In the genomic region with DNA sequence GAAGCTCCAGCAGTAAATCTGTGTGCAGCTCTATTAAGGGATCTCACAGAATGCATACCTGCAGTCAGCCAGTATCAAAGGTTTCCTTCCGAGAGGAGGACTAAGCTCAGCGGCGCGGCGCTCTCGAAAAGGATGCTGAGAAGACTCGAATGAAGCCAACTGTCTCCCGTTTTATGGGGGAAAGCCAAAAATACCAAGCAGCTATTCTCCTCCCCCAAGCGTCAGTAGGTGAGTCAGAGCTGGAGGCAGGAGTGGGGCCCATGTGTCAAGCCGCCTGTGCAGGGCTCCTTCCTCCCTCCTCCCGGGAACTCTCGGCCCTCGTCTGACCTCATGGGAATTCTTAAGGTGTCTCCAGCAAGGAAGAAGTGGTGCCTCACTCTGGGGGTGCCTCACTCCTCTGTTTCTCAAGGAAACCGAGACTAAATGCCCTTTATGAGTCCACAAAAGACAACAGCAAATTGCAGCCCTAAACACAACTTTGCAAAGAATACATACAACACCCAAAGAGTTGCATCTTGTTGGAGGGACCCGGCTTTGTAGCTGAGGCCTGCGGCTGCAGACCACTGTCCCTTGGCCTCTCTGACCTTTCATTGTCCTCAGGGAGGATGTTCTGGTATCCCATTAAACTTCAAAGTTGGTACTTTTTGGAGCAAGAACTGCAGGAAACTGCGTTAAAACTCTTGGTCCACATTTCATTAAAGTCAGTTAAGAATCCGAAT, we compare ENCODE assay signal across 9 mouse cellular contexts. TPM values are rescaled to one million over a fixed set of nuclear protein-coding genes. Genes with fewer than 3 reads are reported as not detected.
A peak's percentile ranks its signal among the peaks of the same experiment; 100 is the strongest.
DNase-seq lines count a peak whose midpoint lies in the region; ATAC-seq lines count a peak whose summit lies in the region.
"Had no signal": no experiment of that assay in that cellular context is flagged by ENCODE, and none has a peak within 500 bp of the region (broad histone marks: within the 10 kb centered on the region; RNA-seq: fewer than 3 reads in every experiment).

No protein-coding gene starts in this region.

- WGBS in liver, embryonic 15.5 days (ENCODE audit: insufficient replicate concordance): 9% methylated on average over 18 of the region's 18 CpGs

- no peak overlapping the region for H3K27ac ChIP-seq in liver, embryonic 15.5 days (replicated peaks)

- H3K9ac ChIP-seq in liver, embryonic 15.5 days: no peak overlapping the region

- H3K4me1 ChIP-seq in liver, embryonic 15.5 days (replicated peaks): peaks cover 21% of the 10 kb centered on the region

- H3K4me3 ChIP-seq in liver, embryonic 15.5 days (replicated peaks): no peak overlapping the region

- peaks cover 74% of the 10 kb centered on the region for H3K27me3 ChIP-seq in liver, embryonic 15.5 days

- H3K9me3 ChIP-seq in liver, embryonic 15.5 days (replicated peaks): no peaks in the 10 kb centered on the region
- H3K9me3 ChIP-seq: G1E had no signal

- H3K36me3 ChIP-seq in liver, embryonic 15.5 days (replicated peaks): no peaks in the 10 kb centered on the region
- H3K36me3 ChIP-seq: G1E had no signal

- peak overlapping the region; percentile 75; the same call in 1 of the 2 replicates for H3K4me2 ChIP-seq in liver, embryonic 15.5 days

- peak; percentile 62 for DNase-seq in gastrocnemius, adult 18-20 months (ENCODE audit: low spot score)
- no peak for DNase-seq in gastrocnemius, postnatal 10 days
- peak; percentile 18 for DNase-seq in ES-CJ7 (ENCODE audit: low read depth, low spot score)
- peak; percentile 74 to 81 for DNase-seq in cerebellum, postnatal 14 days
- peak; percentile 33 for DNase-seq in heart, adult 8-10 months (ENCODE audit: low spot score)
- peak; percentile 46 for DNase-seq in kidney, adult 9 months
- peak; percentile 31 for DNase-seq in retina, postnatal 1 day

- no peak for ATAC-seq in liver, embryonic 15.5 days (ENCODE audit: insufficient read depth)

RNA-seq across cellular contexts. Expression of a gene that starts 2.0 kb away (rescaled TPM):
- 1 to 10 TPM; 6.0 to 7.7 TPM for total RNA-seq in gastrocnemius, adult 18-20 months (2021)
- total RNA-seq in gastrocnemius, postnatal 10 days (2021): 10 to 100 TPM in 1 of 2 experiments, 1 to 10 TPM in 1; 8.5 to 10.4 TPM
- total RNA-seq in heart, adult 8-10 months (2022): under 1 TPM in 3 of 4 experiments, not detected in 1; 0.50 to 0.80 (median 0.78) TPM
- 1.2 and 1.3 TPM in 2 replicates for polyA plus RNA-seq in liver, embryonic 15.5 days (2015; fragmentation: Nextera tagmentation; extraction: Ambion mirVana)
- total RNA-seq: G1E had no signal
- polyA plus RNA-seq: G1E had no signal
